Mouse (Mus musculus) adrenal gland, adult (tissue): Measurements from ENCODE around the gene Kcnh3.
"Not testable (repeated sequence)": the region's sequence is repeated elsewhere in the genome, so short reads cannot be mapped to it uniquely, and the experiment has no call there.

Experiments used
- DNase-seq, 2 experiments: peaks; one replicate each; pipeline ENCODE4 v3.0.0; 2022 to 2023; ENCODE audit warnings: low spot score in 1 of 2; ENCODE audit not compliant: inconsistent age in 2 of 2

The Kcnh3 gene

DNA sequence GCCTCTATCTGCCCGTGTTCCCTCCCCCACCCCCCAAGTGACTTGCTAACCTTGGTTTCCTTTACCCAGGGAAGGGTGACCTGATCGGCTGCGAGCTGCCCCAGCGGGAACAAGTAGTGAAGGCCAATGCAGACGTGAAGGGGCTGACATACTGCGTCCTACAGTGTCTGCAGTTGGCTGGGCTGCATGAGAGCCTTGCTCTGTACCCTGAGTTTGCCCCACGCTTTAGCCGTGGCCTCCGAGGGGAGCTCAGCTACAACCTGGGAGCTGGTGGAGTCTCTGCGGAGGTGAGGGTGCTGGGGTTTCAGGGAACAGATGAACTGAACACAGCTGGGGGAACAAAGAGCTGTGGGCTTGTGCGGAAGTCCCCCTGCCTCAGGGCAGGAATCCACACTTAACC, 13.3 kb downstream of the Kcnh3 start:
- no peak for DNase-seq

DNA sequence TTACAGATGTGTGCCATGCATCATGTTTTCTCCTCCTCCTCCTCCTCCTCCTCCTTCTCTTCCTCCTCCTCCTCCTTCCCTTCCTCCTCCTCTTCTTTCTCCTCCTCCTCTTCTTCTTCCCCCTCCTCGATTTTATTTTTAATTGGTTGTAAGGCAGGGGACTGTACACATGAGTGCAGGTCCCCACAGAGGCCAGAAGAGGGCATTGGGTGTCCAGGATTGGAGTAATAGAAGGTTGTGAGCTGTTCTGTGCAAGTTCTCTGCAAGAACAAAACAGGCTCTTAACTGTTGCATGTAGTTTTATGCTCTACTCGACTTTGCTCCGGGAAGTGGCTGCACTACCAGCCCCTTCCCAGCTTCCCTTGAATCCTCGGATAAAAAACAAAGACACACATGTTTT, 15.5 kb downstream of the Kcnh3 start:
- no peak for DNase-seq

DNA sequence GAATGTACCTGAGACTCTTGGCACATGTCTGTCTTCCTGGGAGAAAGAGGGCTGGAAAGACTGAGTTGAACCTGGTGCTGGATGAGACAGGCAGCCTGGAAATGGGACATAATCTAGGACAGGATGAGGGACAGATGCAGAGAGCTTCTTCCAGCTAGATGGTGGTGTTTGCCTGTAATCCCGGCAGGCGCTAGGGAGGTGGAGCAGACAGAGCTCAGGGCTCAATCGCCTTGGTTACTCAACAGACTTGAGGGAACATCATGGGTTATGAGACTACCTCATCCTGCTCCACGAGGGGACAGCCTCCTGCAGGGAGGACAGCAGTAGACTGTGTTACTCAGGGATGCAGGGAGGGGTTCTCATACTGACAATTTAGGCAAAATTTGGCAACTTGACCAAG, 16.6 kb downstream of the Kcnh3 start:
- peak in 1 of 2 experiments; percentile 36 for DNase-seq

DNA sequence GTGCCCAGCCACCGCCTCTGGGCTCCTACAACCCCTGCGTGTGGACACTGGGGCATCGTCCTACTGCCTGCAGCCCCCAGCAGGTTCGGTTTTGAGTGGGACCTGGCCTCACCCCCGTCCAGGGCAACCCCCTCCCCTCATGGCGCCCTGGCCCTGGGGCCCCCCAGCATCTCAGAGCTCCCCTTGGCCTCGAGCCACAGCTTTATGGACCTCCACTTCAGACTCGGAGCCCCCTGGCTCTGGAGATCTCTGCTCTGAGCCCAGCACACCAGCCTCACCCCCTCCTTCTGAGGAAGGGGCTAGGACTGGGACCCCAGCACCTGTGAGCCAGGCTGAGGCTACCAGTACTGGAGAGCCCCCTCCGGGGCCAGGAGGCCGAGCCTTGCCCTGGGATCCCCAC, 17.4 kb downstream of the Kcnh3 start:
- no peak for DNase-seq

DNA sequence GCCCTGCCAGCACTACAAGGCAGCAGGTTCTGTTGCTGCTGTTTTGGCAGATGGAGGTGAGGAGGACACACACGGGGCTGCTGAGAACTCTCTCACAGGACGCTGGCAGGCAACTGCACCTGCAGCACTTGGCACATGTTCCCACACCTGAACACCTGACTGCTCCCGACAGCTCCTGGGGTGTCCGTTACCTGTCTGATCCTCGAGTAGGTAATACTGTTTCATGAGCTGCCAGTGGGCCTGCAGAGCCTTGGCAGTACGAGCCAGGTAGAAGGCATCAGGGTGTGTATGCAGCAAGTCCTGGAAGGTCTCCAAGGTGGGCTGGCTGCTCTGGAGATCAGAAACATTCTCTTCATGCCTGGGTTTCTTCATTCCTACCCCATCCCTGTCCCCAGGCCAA, 22.1 kb downstream of the Kcnh3 start:
- DNase-seq = not testable (repeated sequence)

DNA sequence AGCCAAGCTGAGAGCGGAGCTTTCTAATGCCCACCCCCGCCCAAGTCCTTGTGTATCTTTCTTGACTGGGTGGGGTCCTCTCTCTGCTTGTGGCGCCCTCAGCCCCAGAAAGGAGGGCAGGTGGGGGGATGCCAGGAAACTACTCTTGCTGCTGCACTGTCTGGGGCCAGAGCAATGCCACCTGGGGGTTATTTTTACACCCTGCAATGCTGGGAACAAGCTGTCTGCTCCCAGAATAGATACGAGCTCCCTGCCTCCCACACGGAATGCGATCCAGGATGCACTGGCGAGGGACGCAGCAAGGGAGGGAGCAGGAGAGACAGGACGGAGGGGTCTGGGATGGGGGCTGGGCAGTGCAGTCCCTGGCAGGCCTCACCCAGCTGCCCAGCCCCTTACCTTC, 24.3 kb downstream of the Kcnh3 start:
- no peak for DNase-seq

DNA sequence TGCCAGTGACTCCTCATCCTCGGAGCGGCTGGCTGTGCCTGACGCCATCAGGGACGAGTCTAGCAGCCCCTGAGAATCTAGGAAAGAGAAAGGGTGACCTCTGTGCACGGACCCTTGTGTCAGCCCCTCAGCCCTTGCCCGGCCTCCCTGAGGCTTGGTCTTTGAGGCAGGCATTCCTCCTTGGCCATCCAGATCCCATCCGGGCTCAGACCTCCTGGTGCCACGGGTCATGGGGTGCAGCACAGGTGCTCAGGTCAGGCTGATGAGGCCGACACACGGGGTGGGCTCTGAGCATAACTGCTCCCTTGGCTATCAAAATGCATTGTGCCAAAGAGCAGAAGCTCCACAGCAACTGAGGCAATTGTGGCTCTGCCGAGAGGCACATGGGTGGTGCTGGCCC, 25.3 kb downstream of the Kcnh3 start:
- peak in 1 of 2 experiments; percentile 31 for DNase-seq

DNA sequence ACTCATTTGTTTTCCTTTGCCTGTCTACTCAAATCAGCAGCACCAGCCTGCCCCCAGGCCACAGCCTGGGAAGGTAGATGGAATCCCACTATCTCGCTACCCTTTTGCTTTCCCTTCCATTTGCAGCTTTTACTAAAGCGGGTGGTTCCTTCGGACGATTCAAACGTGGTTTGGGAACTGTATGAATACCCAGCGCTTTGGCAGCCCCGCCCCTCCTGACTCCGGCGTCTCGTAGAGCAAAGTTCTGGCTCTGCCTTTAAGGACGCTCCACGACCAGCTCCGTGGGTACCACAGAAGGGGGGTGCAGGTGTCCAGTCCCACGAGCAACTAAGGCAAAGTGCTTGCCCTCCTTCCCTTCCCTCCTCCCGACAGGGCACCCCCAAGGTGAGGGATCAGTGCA, 26.4 kb downstream of the Kcnh3 start:
- DNase-seq = peak; percentile 48 to 77

DNA sequence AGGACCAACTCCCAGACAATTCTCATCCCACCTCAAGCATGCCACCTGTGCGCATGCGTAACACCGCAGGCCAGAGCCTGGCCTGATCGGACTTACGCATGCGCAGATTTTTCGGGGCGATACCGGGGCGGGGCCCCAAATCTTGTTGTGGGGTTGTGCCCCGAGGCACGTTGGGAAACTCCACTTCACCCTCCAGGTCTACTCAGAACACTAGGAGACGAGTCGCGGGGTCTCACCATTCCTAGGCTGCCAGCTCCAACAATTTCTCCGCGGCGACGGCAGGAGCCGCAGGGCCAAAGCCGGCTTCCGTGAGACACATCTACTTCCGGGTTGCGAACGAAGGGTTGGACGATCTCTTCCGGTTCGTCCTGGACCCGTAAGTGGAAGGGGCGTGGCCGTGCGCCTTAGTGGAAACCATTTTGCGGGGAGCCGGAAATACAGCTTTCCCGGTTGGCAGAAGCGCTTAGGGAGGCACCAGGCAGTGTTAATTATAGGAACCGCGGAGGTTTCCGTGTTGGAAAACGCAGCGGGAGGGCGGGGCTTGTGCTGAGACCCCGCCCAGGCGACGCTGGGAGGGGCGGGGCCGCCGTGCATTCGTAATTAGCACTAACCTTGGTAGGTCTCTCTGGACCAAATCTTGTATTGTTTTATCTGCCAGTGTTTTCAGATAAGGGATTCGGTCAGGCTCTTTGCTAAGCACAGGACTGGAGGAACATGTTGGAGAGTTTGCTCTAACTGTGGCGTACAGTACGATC, 27.1 kb downstream of the Kcnh3 start, which contains the start of gene Mcrs1:
Mcrs1 (minus strand) TSS at position 336 of the 755 bp plus-strand sequence.
- peak; percentile 98 to 100 for DNase-seq

DNA sequence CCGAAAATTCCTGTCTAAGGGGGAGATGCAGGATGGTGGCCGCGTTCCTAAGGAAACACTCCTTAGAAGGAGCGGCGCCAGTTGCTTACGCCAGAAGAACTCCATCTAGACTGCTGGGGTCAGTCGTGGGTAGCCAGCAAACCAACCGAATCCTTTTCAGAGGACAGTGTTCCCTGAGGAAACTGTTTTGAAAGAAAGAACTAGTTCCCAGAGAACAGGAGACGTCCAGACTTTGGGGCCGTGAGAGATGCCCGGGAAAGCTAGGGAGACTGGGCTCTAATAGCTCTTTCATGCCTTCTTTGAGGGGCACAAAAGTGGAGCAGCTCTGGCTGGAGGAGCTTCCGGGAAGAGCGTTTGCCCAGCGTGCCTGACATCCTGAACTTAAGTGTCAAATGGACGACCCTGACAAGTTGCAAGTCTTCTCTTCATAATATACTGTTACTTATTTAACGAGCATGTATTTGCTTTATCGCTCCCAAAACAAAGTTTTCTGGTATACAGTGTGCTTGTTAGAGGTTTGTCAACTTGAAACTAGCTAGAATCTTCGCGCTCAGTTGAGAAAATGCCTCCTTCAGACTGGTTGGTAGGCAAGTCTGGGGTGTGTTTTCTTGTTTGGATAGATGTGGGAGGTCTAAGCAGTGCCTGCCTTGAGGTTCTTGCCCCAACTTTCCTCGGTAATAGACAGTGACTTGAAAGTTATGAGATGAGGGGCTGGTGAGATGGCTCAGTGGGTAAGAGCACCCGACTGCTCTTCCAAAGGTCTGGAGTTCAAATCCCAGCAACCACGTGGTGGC, 27.9 kb downstream of the Kcnh3 start:
- DNase-seq = no peak

DNA sequence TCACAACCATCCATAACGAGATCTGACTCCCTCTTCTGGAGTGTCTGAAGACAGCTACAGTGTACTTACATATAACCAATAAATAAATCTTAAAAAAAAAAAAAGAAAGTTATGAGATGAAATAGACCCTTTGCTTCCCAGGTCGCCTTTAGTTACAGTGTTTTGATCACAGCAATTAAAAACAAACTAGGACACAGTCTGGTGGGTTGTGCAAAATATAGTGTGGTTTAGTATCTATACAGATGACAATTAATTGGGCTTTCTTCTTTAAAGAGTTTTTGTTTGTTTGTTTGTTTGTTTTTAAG, 28.5 kb downstream of the Kcnh3 start:
- not testable (repeated sequence) for DNase-seq

DNA sequence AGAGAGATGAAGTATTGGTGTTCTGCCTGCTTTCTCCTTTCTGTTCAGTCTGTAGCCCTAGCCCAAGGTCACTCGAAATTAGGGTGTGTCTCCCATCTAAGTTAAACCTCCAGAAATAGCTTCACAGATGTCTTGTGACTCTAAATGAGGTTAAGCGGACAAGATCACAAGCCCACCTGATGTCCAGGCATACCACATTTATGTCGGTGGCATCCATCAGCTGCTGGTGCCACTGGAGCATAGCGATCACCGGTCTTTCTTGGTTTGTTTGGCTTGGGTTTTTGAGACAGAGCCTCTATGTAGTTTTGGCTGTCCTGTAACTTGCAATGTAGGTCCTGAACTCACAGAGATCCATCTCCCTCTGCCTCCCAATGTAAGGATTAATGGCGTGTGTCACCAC, 29.1 kb downstream of the Kcnh3 start:
- no peak for DNase-seq

DNA sequence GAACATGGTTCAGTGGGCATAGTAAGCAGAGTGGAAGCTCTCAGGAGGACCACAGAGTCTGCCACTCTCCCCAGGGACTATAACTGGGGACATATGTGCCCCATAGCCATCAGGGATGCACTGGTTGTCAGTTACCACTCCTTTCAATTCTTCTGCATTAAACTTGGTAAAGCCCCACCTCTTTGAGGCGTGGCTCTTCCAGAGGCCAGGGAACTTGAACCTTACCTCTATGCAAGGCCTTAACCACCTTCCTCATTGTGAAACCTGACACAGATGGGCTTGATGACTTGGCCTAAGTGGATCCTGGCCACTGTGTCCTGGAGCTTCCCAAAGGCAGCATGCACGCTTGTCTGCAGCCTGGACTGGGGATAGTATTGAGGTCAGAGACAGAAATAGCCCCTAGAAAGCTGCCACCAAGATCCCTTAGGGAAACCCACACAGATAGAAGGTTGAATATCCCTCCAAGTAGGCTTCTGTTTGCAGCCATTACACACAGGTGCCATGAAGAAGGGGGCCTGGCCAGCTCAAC, 29.9 kb downstream of the Kcnh3 start:
- no peak for DNase-seq

DNA sequence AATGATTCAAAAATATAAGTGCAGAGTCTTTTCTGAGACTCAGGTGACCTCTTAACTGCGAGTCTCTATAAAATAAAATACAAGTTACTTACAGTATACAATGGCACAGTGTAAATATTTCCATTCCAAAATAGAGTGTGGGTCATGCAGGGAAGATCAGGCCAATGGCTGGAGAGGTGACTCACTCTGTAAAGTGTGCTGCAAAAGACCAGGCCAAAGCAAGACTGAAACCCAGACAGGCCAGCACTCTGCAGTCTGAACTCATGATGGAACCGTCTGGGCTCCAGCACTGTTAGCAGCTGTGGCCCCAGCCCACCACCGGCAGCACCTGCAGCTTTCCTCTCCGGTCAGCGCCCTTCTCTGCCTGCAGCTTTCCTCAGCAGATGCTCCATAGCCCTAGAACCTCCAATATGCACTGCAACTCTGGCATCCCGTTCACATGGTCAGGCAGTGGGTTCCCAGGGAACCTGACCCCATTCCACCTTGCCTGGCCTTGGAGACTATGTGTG, 30.6 kb downstream of the Kcnh3 start:
- DNase-seq = no peak

DNA sequence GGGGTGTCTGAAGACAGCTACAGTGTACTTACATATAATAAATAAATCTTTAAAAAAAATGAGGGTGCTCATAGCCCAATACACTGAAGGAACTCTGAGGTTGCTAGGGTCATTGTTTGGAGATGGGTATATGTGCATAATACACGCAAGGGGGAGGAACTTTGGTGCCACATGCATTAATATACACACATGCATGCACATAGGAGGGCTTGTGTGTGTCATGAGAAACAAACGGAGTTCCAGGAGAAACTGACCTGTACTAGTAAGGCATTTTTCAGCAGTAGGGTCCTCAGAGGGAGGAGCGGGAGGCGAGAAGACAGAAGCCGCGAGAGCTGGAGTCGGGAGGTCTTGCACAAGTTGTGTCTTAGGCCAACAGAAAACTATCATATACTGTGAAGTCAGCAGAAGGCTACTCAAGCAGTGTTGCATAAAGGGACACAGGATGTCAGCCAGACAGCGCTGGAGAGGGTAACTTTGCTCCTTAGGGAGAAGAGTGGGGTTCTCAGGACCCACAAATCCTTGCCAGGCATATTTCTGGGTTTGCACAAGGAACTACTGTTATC, 34.6 kb downstream of the Kcnh3 start:
- no peak for DNase-seq

DNA sequence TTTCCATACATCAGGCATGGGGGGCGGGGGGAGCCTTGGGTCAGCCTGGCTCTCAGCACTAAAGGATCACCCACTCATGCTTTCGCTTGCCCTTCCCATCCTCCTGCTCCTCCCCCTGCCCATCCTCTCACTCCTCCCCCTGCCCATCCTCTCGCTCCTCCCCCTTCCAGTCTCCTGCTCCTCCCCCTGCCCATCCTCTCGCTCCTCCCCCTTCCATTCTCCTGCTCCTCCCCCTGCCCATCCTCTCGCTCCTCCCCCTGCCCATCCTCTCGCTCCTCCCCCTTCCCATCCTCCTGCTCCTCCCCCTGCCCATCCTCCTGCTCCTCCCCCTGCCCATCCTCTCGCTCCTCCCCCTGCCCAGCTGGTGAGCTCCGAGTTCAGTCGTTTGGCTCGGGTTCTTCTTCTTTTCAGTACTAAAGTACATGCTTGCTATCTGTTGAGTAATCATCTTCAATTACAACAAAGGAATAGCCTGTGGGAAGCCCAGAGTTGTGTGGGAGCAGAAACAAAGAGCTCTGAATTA, 35.1 kb downstream of the Kcnh3 start:
- DNase-seq = peak; percentile 85 to 92

DNA sequence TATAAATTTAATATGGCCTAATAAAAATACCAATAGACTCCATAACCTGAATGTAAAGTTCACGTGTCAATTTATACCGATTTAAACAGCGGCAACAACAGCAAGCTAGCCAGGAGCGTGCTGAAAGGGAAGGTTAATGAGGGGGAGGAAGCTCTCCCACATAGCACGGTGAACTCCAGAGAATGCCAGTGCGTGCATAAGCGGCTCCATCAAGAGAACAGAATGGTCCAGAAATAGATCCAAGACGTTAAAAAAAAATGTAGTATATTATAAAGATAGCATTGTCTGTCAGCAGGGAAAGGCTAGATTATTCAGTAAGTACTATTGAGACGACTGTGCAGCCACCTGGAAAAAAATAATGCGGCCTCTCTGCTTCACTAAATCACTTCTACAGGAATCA, 38.0 kb downstream of the Kcnh3 start:
- DNase-seq = no peak

DNA sequence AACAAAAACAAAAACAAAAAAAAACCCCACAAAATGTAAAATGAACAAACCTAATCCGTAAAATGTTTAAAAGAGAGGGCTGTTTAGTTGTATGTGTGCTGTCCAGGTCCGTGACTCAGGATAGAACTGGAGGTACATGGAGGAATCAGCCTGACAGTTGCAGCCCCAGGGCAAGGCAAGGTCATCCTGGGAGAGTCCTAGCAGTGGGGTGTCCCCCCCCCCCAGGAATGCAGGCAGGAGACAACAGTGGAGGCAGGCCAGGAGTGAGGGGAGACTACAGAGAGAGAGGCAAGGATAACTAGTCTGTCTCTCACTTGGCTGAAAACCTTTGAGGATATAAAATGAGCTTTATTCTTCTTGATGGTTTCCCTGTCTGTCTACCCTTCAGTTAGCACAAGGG, 39.7 kb downstream of the Kcnh3 start:
- no peak for DNase-seq

DNA sequence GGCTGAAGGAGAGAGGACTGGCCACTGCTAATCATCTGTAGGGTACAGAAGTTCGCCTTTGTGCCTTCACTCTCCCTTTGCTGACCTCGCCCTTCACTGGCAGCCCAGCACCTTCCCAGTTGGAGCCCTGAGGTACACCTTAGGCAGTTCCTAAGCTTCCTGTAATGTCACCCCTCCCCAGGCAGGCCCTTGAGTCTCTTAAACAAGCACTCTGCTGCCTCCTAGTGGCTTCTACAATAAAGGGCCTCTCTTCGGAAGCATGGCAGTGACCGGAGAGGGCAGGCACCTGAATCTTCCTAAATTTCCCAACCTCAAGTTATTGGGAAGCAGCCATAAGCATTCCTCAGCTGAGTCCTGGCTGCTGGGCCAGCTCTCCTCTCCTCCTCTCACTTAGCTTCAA, 41.0 kb downstream of the Kcnh3 start:
- DNase-seq = peak; percentile 61 to 89

DNA sequence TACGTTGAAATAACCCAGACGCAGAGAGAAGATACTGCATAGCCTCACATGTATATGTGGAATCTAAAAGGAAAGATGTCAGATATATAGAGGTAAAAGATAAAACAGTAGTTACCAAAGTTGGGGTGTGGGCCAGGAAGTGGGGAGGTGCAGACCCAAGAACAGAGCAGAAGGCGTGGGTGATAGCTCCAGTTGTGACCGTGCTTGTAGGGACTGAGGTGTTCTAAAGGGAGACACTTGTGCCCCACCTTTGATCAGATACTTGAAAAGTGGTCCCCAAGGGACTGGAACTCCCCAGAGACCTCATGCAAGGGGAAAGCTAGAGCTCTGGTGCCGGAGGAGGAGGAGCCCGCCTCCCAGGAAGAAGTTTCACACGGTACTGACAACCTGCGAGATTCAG, 51.4 kb downstream of the Kcnh3 start:
- DNase-seq = no peak

DNA sequence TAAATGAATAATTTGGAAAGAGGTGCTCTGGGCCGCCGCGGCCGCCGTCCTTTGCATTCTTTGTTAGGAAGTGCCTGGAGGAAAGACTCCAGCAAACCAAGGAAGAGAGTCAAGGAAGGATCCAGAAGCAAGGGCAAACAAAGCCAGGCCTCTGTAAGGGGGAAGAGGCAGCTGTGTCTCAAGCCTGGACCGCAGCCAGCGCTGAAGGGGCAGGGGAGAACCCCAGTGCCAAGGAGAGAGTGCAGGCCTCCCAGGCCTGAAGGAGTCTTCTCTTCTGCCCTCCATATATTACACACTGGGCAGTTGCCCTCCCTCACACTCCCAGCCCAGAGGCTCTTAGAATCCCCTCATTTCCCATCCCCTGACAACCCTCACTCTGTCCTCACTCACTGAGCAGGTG, 53.6 kb downstream of the Kcnh3 start:
- DNase-seq = no peak

DNA sequence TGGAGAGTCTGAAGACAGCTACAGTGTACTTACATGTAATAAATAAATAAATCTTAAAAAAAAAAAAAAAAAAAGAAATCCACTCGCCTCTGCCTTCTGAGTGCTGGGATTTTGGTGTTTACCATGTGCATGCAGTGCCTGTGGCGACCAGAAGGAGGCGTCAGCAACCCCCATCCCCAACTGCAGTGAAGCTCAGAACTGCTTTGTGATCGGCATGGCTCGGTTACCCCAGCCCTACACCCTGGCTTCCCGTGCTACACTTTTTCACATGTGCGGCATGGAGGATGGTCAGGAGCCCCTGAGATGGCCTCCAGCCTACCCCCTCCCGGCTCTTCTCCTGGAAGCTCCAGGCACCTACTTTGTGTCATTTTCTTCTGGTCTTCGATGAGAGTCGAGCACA, 58.8 kb downstream of the Kcnh3 start:
- DNase-seq = no peak
